Mouse (Mus musculus): ENCODE measurements around the gene Trim29. TPM values are rescaled to one million over a fixed set of nuclear protein-coding genes. Genes with fewer than 3 reads are reported as not detected.
A peak's percentile ranks its signal among the peaks of the same experiment; 100 is the strongest.

Trim29 gene
- polyA plus RNA-seq, 1 experiment from 2014 or later = not detected

- H3K9ac ChIP-seq (replicated peaks; ENCODE audit: low read depth, low read length) = no peak overlapping the region
- no peaks in the 10 kb centered on the region for H3K27me3 ChIP-seq (replicated peaks; ENCODE audit: control insufficient read depth, insufficient read depth, low read length)
- no peaks in the 10 kb centered on the region for H3K36me3 ChIP-seq (ENCODE audit: control insufficient read depth, insufficient read depth)
- no peak overlapping the region for H3K4me3 ChIP-seq (replicated peaks; ENCODE audit: low read length)
- H3K9me3 ChIP-seq (ENCODE audit: control insufficient read depth, low read length) = no peaks in the 10 kb centered on the region
- H3K4me2 ChIP-seq (ENCODE audit: low read length) = no peak overlapping the region
- peak; percentile 78 for ATAC-seq
- 0% methylated on average over 2 of the region's 2 CpGs for WGBS
- no peak overlapping the region for H3K27ac ChIP-seq (ENCODE audit: low read length)
- H3K4me1 ChIP-seq (replicated peaks; ENCODE audit: control insufficient read depth, insufficient read depth, low read length) = peaks cover 4% of the 10 kb centered on the region
These were observed 29.0 kb downstream of the Trim29 start for GRCm38 (mm10) chr9:43339614-43340020.

- Histone ChIP-seq H3K9ac (replicated peaks; ENCODE audit: low read depth, low read length) (no peak overlapping the region), H3K9me3 (ENCODE audit: control insufficient read depth, low read length) (no peaks in the 10 kb centered on the region), H3K4me2 (ENCODE audit: low read length) (no peak overlapping the region), H3K27ac (ENCODE audit: low read length) (no peak overlapping the region), H3K4me3 (replicated peaks; ENCODE audit: low read length) (no peak overlapping the region), H3K27me3 (replicated peaks; ENCODE audit: control insufficient read depth, insufficient read depth, low read length) (no peaks in the 10 kb centered on the region), H3K36me3 (ENCODE audit: control insufficient read depth, insufficient read depth) (no peaks in the 10 kb centered on the region), H3K4me1 (replicated peaks; ENCODE audit: control insufficient read depth, insufficient read depth, low read length) (no peaks in the 10 kb centered on the region)
- no peak for ATAC-seq
- WGBS = 43% methylated on average over 5 of the region's 5 CpGs
These were observed 39.4 kb downstream of the Trim29 start for GRCm38 (mm10) chr9:43350089-43350488.

GRCm38 (mm10) chr9:43351015-43351414 lies 40.4 kb downstream of the Trim29 start:
- Histone ChIP-seq H3K4me2 (ENCODE audit: low read length) (no peak overlapping the region), H3K4me1 (replicated peaks; ENCODE audit: control insufficient read depth, insufficient read depth, low read length) (no peaks in the 10 kb centered on the region), H3K36me3 (ENCODE audit: control insufficient read depth, insufficient read depth) (no peaks in the 10 kb centered on the region), H3K4me3 (replicated peaks; ENCODE audit: low read length) (no peak overlapping the region), H3K9ac (replicated peaks; ENCODE audit: low read depth, low read length) (no peak overlapping the region), H3K9me3 (ENCODE audit: control insufficient read depth, low read length) (no peaks in the 10 kb centered on the region), H3K27me3 (replicated peaks; ENCODE audit: control insufficient read depth, insufficient read depth, low read length) (no peaks in the 10 kb centered on the region), H3K27ac (ENCODE audit: low read length) (no peak overlapping the region)
- 59% methylated on average over 13 of the region's 13 CpGs for WGBS
- no peak for ATAC-seq

GRCm38 (mm10) chr9:43357011-43357410 lies 46.4 kb downstream of the Trim29 start:
- Histone ChIP-seq H3K36me3 (ENCODE audit: control insufficient read depth, insufficient read depth) (no peaks in the 10 kb centered on the region), H3K4me1 (replicated peaks; ENCODE audit: control insufficient read depth, insufficient read depth, low read length) (peaks cover 7% of the 10 kb centered on the region; the same call in 1 of the 2 replicates), H3K27me3 (replicated peaks; ENCODE audit: control insufficient read depth, insufficient read depth, low read length) (no peaks in the 10 kb centered on the region), H3K9me3 (ENCODE audit: control insufficient read depth, low read length) (no peaks in the 10 kb centered on the region), H3K4me3 (replicated peaks; ENCODE audit: low read length) (no peak overlapping the region), H3K9ac (replicated peaks; ENCODE audit: low read depth, low read length) (no peak overlapping the region), H3K27ac (ENCODE audit: low read length) (no peak overlapping the region), H3K4me2 (ENCODE audit: low read length) (no peak overlapping the region)
- ATAC-seq = no peak

- Histone ChIP-seq H3K27ac (ENCODE audit: low read length) (no peak overlapping the region), H3K4me1 (replicated peaks; ENCODE audit: control insufficient read depth, insufficient read depth, low read length) (peaks cover 7% of the 10 kb centered on the region; the same call in 1 of the 2 replicates), H3K4me3 (replicated peaks; ENCODE audit: low read length) (no peak overlapping the region), H3K9me3 (ENCODE audit: control insufficient read depth, low read length) (no peaks in the 10 kb centered on the region), H3K9ac (replicated peaks; ENCODE audit: low read depth, low read length) (no peak overlapping the region), H3K4me2 (ENCODE audit: low read length) (no peak overlapping the region), H3K36me3 (ENCODE audit: control insufficient read depth, insufficient read depth) (no peaks in the 10 kb centered on the region), H3K27me3 (replicated peaks; ENCODE audit: control insufficient read depth, insufficient read depth, low read length) (no peaks in the 10 kb centered on the region)
- no peak for ATAC-seq
- 14% methylated on average over 15 of the region's 15 CpGs for WGBS
These were observed 48.1 kb downstream of the Trim29 start for GRCm38 (mm10) chr9:43358591-43359323.

- H3K36me3 ChIP-seq (ENCODE audit: control insufficient read depth, insufficient read depth) = no peaks in the 10 kb centered on the region
- no peak overlapping the region for H3K4me3 ChIP-seq (replicated peaks; ENCODE audit: low read length)
- no peaks in the 10 kb centered on the region for H3K4me1 ChIP-seq (replicated peaks; ENCODE audit: control insufficient read depth, insufficient read depth, low read length)
- WGBS = 92% methylated on average over 3 of the region's 3 CpGs
- no peak overlapping the region for H3K27ac ChIP-seq (ENCODE audit: low read length)
- H3K9ac ChIP-seq (replicated peaks; ENCODE audit: low read depth, low read length) = no peak overlapping the region
- H3K27me3 ChIP-seq (replicated peaks; ENCODE audit: control insufficient read depth, insufficient read depth, low read length) = no peaks in the 10 kb centered on the region
- no peak for ATAC-seq
- H3K4me2 ChIP-seq (ENCODE audit: low read length) = no peak overlapping the region
- no peaks in the 10 kb centered on the region for H3K9me3 ChIP-seq (ENCODE audit: control insufficient read depth, low read length)
These were observed 58.1 kb downstream of the Trim29 start for GRCm38 (mm10) chr9:43368781-43369180.

GRCm38 (mm10) chr9:43383871-43384270 lies 73.2 kb downstream of the Trim29 start:
- Histone ChIP-seq H3K9me3 (ENCODE audit: control insufficient read depth, low read length) (no peaks in the 10 kb centered on the region), H3K27me3 (replicated peaks; ENCODE audit: control insufficient read depth, insufficient read depth, low read length) (no peaks in the 10 kb centered on the region), H3K4me2 (ENCODE audit: low read length) (no peak overlapping the region), H3K36me3 (ENCODE audit: control insufficient read depth, insufficient read depth) (no peaks in the 10 kb centered on the region), H3K9ac (replicated peaks; ENCODE audit: low read depth, low read length) (no peak overlapping the region), H3K4me3 (replicated peaks; ENCODE audit: low read length) (no peak overlapping the region), H3K27ac (ENCODE audit: low read length) (no peak overlapping the region), H3K4me1 (replicated peaks; ENCODE audit: control insufficient read depth, insufficient read depth, low read length) (no peaks in the 10 kb centered on the region)
- 40% methylated on average over 4 of the region's 4 CpGs for WGBS
- ATAC-seq = no peak

GRCm38 (mm10) chr9:43384400-43384799 lies 73.8 kb downstream of the Trim29 start:
- H3K36me3 ChIP-seq (ENCODE audit: control insufficient read depth, insufficient read depth) = no peaks in the 10 kb centered on the region
- H3K4me2 ChIP-seq (ENCODE audit: low read length) = no peak overlapping the region
- peaks cover under 1% of the 10 kb centered on the region; the same call in 1 of the 2 replicates for H3K4me1 ChIP-seq (replicated peaks; ENCODE audit: control insufficient read depth, insufficient read depth, low read length)
- no peak for ATAC-seq
- H3K9me3 ChIP-seq (ENCODE audit: control insufficient read depth, low read length) = no peaks in the 10 kb centered on the region
- H3K27me3 ChIP-seq (replicated peaks; ENCODE audit: control insufficient read depth, insufficient read depth, low read length) = no peaks in the 10 kb centered on the region
- WGBS = 62% methylated on average over 3 of the region's 3 CpGs
- H3K9ac ChIP-seq (replicated peaks; ENCODE audit: low read depth, low read length) = no peak overlapping the region
- H3K27ac ChIP-seq (ENCODE audit: low read length) = no peak overlapping the region
- no peak overlapping the region for H3K4me3 ChIP-seq (replicated peaks; ENCODE audit: low read length)
